Mouse (Mus musculus): ENCODE results near the gene Adsl. TPM values are rescaled to one million over a fixed set of nuclear protein-coding genes. Genes with fewer than 3 reads are reported as not detected.
A peak's percentile ranks its signal among the peaks of the same experiment; 100 is the strongest.
"Not testable (repeated sequence)": the region's sequence is repeated elsewhere in the genome, so short reads cannot be mapped to it uniquely, and the experiment has no call there.

The Adsl gene
- 77.0 and 79.7 TPM in 2 replicates for polyA plus RNA-seq (2015; fragmentation: Nextera tagmentation; extraction: Ambion mirVana)

DNA sequence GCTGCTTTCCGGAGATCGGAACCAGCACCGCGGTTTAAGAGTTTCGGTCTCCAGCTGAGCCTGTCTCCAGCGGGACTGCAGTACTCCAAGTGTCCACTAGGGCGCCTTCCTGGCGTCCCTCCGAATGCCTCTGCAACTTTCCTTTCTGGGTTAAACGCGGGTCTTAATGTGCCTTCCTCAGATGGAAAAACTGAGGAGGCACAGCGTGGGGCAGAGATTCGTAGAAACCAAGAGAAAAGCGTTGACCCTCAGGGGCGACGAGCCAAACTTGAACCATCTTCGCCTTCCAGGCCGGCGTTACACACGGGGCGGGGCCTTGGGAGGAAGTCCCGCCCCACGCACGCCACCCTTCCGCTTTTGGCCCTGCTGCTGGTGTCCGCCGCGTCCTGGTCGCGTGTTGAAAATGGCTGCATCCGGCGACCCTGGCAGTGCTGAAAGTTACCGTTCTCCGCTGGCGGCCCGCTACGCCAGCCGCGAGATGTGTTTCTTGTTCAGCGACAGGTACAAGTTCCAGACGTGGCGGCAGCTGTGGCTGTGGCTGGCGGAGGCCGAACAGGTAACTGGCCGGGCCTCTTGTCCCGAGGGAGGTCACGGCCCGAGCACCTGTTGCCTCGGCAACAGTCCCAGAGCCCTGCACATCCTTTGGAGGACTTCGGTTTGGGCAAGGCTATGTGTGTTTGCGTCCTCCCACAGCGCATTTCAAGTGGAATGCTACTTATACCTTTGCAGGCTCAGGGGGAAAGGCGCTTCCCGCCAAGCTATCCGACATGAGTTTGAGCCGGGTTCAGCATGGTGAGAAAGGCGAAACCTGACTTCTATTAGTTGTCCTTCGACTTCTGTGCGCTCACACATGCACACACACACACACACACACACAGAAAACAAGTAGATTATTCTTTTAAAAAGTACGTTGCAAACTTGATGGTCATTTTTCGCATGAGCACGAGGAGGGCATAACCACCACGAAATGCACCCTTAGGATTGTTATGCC lies at the start of gene Adsl:
TSS of gene Adsl (plus strand) at position 346 of the 991 bp plus-strand sequence.
- under 1% methylated on average over 61 of the region's 63 CpGs for WGBS
- Histone ChIP-seq H3K9ac (ENCODE audit: low read length) (peak within 1 kb of the TSS; percentile 76), H3K9me3 (ENCODE audit: control insufficient read depth, low read length) (no peaks in the 10 kb centered on the region), H3K27me3 (ENCODE audit: control insufficient read depth, insufficient read depth, low read length) (no peaks in the 10 kb centered on the region), H3K4me3 (ENCODE audit: low read depth, low read length) (peak within 1 kb of the TSS; percentile 81), H3K36me3 (ENCODE audit: control insufficient read depth, insufficient read depth, low read length) (peaks cover 1% of the 10 kb centered on the region; the same call in 1 of the 2 replicates), H3K4me1 (replicated peaks; ENCODE audit: control insufficient read depth, insufficient read depth) (0 out of 2 replicates have a peak, but pooled peaks cover 2% of the 10 kb centered on the region), H3K4me2 (replicated peaks; ENCODE audit: low read depth) (peak within 1 kb of the TSS; percentile 70), H3K27ac (replicated peaks) (peak within 1 kb of the TSS; percentile 80)
- DNase-seq (ENCODE audit: low spot score), result peak; percentile 94
- peak; percentile 92 for ATAC-seq (ENCODE audit: low FRiP score, low TSS enrichment)
- peak; percentile 95 for TF ChIP-seq CTCF (IDR thresholded peaks at IDR 0.05; ENCODE audit: low read depth)
- TF ChIP-seq EP300 (optimal IDR thresholded peaks at IDR 0.05), result no peak

DNA sequence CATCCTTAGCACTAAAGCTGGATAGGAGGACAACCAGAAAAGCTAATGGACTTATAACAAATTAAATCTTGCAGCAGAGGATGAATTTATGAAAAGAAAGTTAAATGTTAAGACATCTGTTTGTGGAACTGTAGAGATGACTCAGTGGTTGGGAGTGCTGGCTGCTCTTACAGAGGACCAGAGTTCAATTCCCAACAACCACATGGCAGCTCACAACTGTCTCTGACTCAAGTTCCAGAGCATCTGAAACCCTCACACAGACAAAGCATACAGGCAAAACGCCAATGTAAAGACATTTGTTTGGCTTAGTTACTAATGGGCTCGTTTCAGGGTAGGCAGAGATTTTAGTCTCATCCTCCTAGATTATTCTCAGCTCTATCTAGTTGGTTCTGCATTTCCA lies 48.5 kb upstream of the Adsl start:
- Histone ChIP-seq H3K27ac (replicated peaks) (no peak overlapping the region), H3K4me3 (ENCODE audit: low read depth, low read length) (no peak overlapping the region), H3K9me3 (ENCODE audit: control insufficient read depth, low read length) (no peaks in the 10 kb centered on the region), H3K9ac (ENCODE audit: low read length) (no peak overlapping the region), H3K36me3 (ENCODE audit: control insufficient read depth, insufficient read depth, low read length) (peaks cover 23% of the 10 kb centered on the region), H3K4me2 (replicated peaks; ENCODE audit: low read depth) (no peak overlapping the region), H3K27me3 (ENCODE audit: control insufficient read depth, insufficient read depth, low read length) (no peaks in the 10 kb centered on the region), H3K4me1 (replicated peaks; ENCODE audit: control insufficient read depth, insufficient read depth) (no peaks in the 10 kb centered on the region)
- TF ChIP-seq EP300 (optimal IDR thresholded peaks at IDR 0.05), result no peak
- TF ChIP-seq CTCF (IDR thresholded peaks at IDR 0.05; ENCODE audit: low read depth), result no peak
- 69% methylated on average over 2 of the region's 2 CpGs for WGBS
- DNase-seq (ENCODE audit: low spot score) (no peak), ATAC-seq (ENCODE audit: low FRiP score, low TSS enrichment) (no peak)

DNA sequence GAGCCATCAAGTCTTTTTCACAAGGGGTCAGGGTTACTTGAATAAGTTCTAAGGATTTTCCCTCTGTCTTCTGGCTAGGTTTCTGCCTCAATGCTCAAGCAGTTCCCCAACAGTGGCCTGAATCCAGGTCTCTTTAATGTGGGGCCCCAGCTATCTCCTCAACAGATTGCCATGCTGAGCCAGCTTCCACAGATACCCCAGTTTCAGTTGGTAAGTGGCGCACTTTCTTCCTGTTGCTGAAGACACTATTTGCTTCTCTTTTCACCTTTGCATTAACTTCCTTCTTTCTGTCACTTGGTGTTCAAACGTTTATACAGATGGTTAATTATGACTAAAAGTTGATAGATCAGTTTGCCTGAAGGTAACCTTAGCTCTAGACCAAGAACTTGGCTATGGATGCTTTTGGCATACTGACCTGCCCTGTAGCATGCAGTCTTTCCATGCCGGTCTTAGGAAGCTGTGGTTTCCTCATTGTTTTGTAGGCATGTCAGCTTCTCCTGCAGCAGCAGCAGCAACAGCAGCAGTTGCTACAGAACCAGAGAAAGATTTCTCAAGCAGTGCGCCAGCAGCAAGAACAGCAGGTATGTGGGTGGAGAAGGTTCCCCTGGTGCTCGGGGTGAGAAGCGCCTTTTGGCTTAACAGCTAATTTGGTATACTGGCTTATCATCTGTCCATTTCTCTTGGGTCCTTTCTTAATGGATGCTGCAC lies 46.3 kb upstream of the Adsl start:
- H3K27me3 ChIP-seq (ENCODE audit: control insufficient read depth, insufficient read depth, low read length), result no peaks in the 10 kb centered on the region
- no peak overlapping the region for H3K4me3 ChIP-seq (ENCODE audit: low read depth, low read length)
- no peak overlapping the region for H3K9ac ChIP-seq (ENCODE audit: low read length)
- no peak overlapping the region for H3K4me2 ChIP-seq (replicated peaks; ENCODE audit: low read depth)
- peaks cover 19% of the 10 kb centered on the region for H3K36me3 ChIP-seq (ENCODE audit: control insufficient read depth, insufficient read depth, low read length)
- H3K27ac ChIP-seq (replicated peaks), result no peak overlapping the region
- WGBS, result 83% methylated on average over 6 of the region's 6 CpGs
- DNase-seq (ENCODE audit: low spot score) (no peak), ATAC-seq (ENCODE audit: low FRiP score, low TSS enrichment) (no peak)
- TF ChIP-seq CTCF (IDR thresholded peaks at IDR 0.05; ENCODE audit: low read depth), result no peak
- no peaks in the 10 kb centered on the region for H3K4me1 ChIP-seq (replicated peaks; ENCODE audit: control insufficient read depth, insufficient read depth)
- no peaks in the 10 kb centered on the region for H3K9me3 ChIP-seq (ENCODE audit: control insufficient read depth, low read length)

DNA sequence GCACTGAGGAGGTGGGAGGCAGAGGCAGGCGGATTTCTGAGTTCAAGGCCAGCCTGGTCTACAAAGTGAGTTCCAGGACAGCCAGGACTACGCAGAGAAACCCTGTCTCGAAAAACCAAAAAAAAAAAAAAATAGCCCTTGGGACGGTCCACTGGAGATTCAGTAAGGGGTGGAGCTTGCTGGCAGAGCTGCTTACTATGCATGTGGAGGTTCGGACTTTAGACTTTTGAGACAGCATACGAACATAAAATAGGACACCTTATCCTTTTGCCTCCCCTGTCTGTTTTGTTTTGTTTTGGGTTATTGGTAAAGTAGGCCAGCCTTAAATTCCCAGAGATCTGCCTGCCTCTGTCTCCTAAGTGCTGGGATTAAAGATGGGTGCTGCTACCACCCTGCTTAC lies 43.5 kb upstream of the Adsl start:
- 99% methylated on average over 6 of the region's 6 CpGs for WGBS
- H3K27me3 ChIP-seq (ENCODE audit: control insufficient read depth, insufficient read depth, low read length); DNase-seq (ENCODE audit: low spot score); ATAC-seq (ENCODE audit: low FRiP score, low TSS enrichment); H3K4me2 ChIP-seq (replicated peaks; ENCODE audit: low read depth); H3K4me3 ChIP-seq (ENCODE audit: low read depth, low read length); H3K9ac ChIP-seq (ENCODE audit: low read length); H3K27ac ChIP-seq (replicated peaks); H3K9me3 ChIP-seq (ENCODE audit: control insufficient read depth, low read length); H3K4me1 ChIP-seq (replicated peaks; ENCODE audit: control insufficient read depth, insufficient read depth): not testable (repeated sequence)
- peaks cover 15% of the 10 kb centered on the region for H3K36me3 ChIP-seq (ENCODE audit: control insufficient read depth, insufficient read depth, low read length)

DNA sequence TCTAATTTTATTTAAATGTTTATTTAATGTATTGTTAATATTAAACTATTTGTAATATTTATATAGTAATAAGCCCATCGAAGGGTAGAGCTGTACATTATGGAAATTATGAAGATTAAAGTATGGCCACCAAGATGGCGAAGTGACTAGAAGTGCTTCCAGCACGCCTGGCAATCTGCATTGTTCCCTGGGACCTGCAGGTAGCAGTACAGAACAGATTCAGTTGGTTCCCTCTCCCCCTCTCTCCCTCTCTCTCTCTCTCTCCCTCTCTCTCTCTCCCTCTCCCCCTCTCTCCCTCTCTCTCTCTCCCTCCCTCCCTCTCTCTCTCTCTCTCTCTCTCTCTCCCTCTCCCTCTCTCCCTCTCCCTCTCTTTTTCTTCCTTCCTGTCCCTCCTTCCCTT lies 38.1 kb upstream of the Adsl start:
- Histone ChIP-seq H3K4me2 (replicated peaks; ENCODE audit: low read depth) (no peak overlapping the region), H3K4me1 (replicated peaks; ENCODE audit: control insufficient read depth, insufficient read depth) (no peaks in the 10 kb centered on the region), H3K4me3 (ENCODE audit: low read depth, low read length) (no peak overlapping the region), H3K36me3 (ENCODE audit: control insufficient read depth, insufficient read depth, low read length) (peaks cover 10% of the 10 kb centered on the region), H3K9ac (ENCODE audit: low read length) (no peak overlapping the region), H3K9me3 (ENCODE audit: control insufficient read depth, low read length) (no peaks in the 10 kb centered on the region), H3K27ac (replicated peaks) (no peak overlapping the region), H3K27me3 (ENCODE audit: control insufficient read depth, insufficient read depth, low read length) (no peaks in the 10 kb centered on the region)
- ATAC-seq (ENCODE audit: low FRiP score, low TSS enrichment) (no peak), DNase-seq (ENCODE audit: low spot score) (no peak)
- WGBS, result 89% methylated on average over 3 of the region's 3 CpGs
- TF ChIP-seq CTCF (IDR thresholded peaks at IDR 0.05; ENCODE audit: low read depth), result no peak

All from stomach, postnatal 0 days (tissue).